Mouse (Mus musculus): Measurements from ENCODE around the gene Olfr1120. TPM values are rescaled to one million over a fixed set of nuclear protein-coding genes. Genes with fewer than 3 reads are reported as not detected.
A peak's percentile ranks its signal among the peaks of the same experiment; 100 is the strongest.
"Not testable (repeated sequence)": the region's sequence is repeated elsewhere in the genome, so short reads cannot be mapped to it uniquely, and the experiment has no call there.

Gene Olfr1120
- not detected in 2 replicates for polyA plus RNA-seq (2015; fragmentation: Nextera tagmentation; extraction: Ambion mirVana)

GRCm38 (mm10) chr2:87354515-87354914 lies at the start of gene Olfr1120:
Gene Olfr1120, plus strand, starts transcription at chr2:87354815.
- Histone ChIP-seq H3K27ac (no peak within 1 kb of the TSS), H3K27me3 (no peaks in the 10 kb centered on the region), H3K9ac (no peak within 1 kb of the TSS), H3K4me3 (no peak within 1 kb of the TSS), H3K4me1 (replicated peaks) (no peaks in the 10 kb centered on the region), H3K9me3 (replicated peaks) (no peaks in the 10 kb centered on the region), H3K4me2 (no peak within 1 kb of the TSS), H3K36me3 (no peaks in the 10 kb centered on the region)
- WGBS, result 49% methylated on average over 2 of the region's 2 CpGs
- ATAC-seq (replicated peaks; ENCODE audit: insufficient number of reproducible peaks, insufficient read depth, low FRiP score, low read depth), result no peak

GRCm38 (mm10) chr2:87307281-87307680 lies 47.3 kb upstream of the Olfr1120 start, which contains the start of gene Olfr1118:
Gene Olfr1118, plus strand, starts transcription at chr2:87307581.
- Histone ChIP-seq H3K4me2 (no peak within 1 kb of the TSS), H3K9me3 (replicated peaks) (no peaks in the 10 kb centered on the region), H3K27ac (no peak within 1 kb of the TSS), H3K9ac (no peak within 1 kb of the TSS), H3K36me3 (no peaks in the 10 kb centered on the region), H3K4me3 (no peak within 1 kb of the TSS), H3K27me3 (no peaks in the 10 kb centered on the region), H3K4me1 (replicated peaks) (no peaks in the 10 kb centered on the region)
- 70% methylated on average over 1 of the region's 1 CpGs for WGBS
- ATAC-seq (replicated peaks; ENCODE audit: insufficient number of reproducible peaks, insufficient read depth, low FRiP score, low read depth), result no peak

- WGBS, result 67% methylated on average over 2 of the region's 2 CpGs
- H3K27ac ChIP-seq; H3K9ac ChIP-seq; H3K4me3 ChIP-seq; H3K36me3 ChIP-seq; H3K4me1 ChIP-seq (replicated peaks); H3K27me3 ChIP-seq; H3K4me2 ChIP-seq; ATAC-seq (replicated peaks; ENCODE audit: insufficient number of reproducible peaks, insufficient read depth, low FRiP score, low read depth); H3K9me3 ChIP-seq (replicated peaks): not testable (repeated sequence)
These were observed 5.5 kb downstream of the Olfr1120 start for GRCm38 (mm10) chr2:87360121-87360520.

DNA sequence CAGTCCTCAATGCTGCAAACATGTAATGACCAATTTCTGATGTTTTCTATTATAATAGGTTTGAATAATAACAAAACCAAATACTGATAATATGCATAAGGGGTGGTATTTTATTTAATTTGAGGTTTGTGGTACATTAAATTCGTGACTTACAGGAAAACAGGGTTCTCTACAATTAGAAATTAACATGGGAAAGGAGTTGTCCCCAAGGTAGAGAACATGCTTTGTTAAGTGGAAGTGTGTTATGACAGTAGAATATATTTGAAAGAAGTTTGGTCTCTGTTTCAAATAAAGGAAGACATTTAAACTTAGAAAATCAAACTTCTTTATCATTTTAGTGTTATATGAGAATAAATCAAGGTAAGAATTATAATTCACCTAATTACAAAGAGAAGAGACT lies 15.0 kb downstream of the Olfr1120 start, which contains the start of gene Olfr1121:
Gene Olfr1121, plus strand, starts transcription at position 301 of the 400 bp plus-strand sequence.
- Histone ChIP-seq H3K27ac (no peak within 1 kb of the TSS), H3K4me3 (no peak within 1 kb of the TSS), H3K9ac (no peak within 1 kb of the TSS), H3K9me3 (replicated peaks) (no peaks in the 10 kb centered on the region), H3K4me1 (replicated peaks) (no peaks in the 10 kb centered on the region), H3K36me3 (no peaks in the 10 kb centered on the region), H3K27me3 (no peaks in the 10 kb centered on the region), H3K4me2 (no peak within 1 kb of the TSS)
- 34% methylated on average over 1 of the region's 1 CpGs for WGBS
- no peak for ATAC-seq (replicated peaks; ENCODE audit: insufficient number of reproducible peaks, insufficient read depth, low FRiP score, low read depth)

- H3K27me3 ChIP-seq, result no peaks in the 10 kb centered on the region
- H3K9me3 ChIP-seq (replicated peaks), result no peaks in the 10 kb centered on the region
- no peak overlapping the region for H3K4me3 ChIP-seq
- H3K9ac ChIP-seq, result no peak overlapping the region
- no peaks in the 10 kb centered on the region for H3K4me1 ChIP-seq (replicated peaks)
- H3K27ac ChIP-seq, result no peak overlapping the region
- no peak overlapping the region for H3K4me2 ChIP-seq
- H3K36me3 ChIP-seq, result no peaks in the 10 kb centered on the region
- no peak for ATAC-seq (replicated peaks; ENCODE audit: insufficient number of reproducible peaks, insufficient read depth, low FRiP score, low read depth)
- 81% methylated on average over 4 of the region's 4 CpGs for WGBS
These were observed 17.1 kb downstream of the Olfr1120 start for GRCm38 (mm10) chr2:87371726-87372125.

DNA sequence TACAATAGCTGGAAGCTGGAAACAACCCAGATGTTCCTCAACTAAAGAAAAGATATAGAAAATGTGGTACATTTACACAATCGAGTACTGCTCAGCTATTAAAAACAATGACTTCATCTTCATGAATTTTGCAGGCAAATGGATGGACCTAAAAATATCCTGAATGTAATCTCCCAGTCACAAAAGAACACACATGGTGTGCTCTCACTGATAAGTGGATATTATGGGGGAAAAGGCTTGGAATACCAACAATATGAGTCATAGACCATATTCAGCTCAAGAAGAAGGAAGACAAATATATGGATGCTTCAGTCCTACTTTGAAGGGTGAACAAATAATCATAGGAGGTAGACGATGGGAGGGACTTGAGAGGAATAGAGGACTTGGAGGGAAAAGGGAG lies 29.3 kb downstream of the Olfr1120 start:
- Histone ChIP-seq H3K27ac (no peak overlapping the region), H3K27me3 (no peaks in the 10 kb centered on the region), H3K9me3 (replicated peaks) (no peaks in the 10 kb centered on the region), H3K36me3 (no peaks in the 10 kb centered on the region), H3K9ac (no peak overlapping the region), H3K4me1 (replicated peaks) (no peaks in the 10 kb centered on the region), H3K4me2 (no peak overlapping the region), H3K4me3 (no peak overlapping the region)
- ATAC-seq (replicated peaks; ENCODE audit: insufficient number of reproducible peaks, insufficient read depth, low FRiP score, low read depth), result no peak
- WGBS, result 39% methylated on average over 2 of the region's 2 CpGs

- Histone ChIP-seq H3K27me3 (no peaks in the 10 kb centered on the region), H3K9me3 (replicated peaks) (no peaks in the 10 kb centered on the region), H3K4me3 (no peak within 1 kb of the TSS), H3K36me3 (no peaks in the 10 kb centered on the region), H3K4me2 (no peak within 1 kb of the TSS), H3K9ac (no peak within 1 kb of the TSS), H3K4me1 (replicated peaks) (no peaks in the 10 kb centered on the region), H3K27ac (no peak within 1 kb of the TSS)
- WGBS, result 77% methylated on average over 2 of the region's 2 CpGs
- ATAC-seq (replicated peaks; ENCODE audit: insufficient number of reproducible peaks, insufficient read depth, low FRiP score, low read depth), result no peak
These were observed 30.9 kb downstream of the Olfr1120 start, which contains the start of gene Olfr1122 for GRCm38 (mm10) chr2:87385549-87385948. Gene Olfr1122, plus strand, starts transcription at chr2:87385849.

GRCm38 (mm10) chr2:87393605-87394004 lies 39.0 kb downstream of the Olfr1120 start:
- not testable (repeated sequence) for H3K36me3 ChIP-seq; H3K9ac ChIP-seq; H3K9me3 ChIP-seq (replicated peaks); H3K27ac ChIP-seq; H3K27me3 ChIP-seq; H3K4me3 ChIP-seq; H3K4me1 ChIP-seq (replicated peaks); H3K4me2 ChIP-seq
- ATAC-seq (replicated peaks; ENCODE audit: insufficient number of reproducible peaks, insufficient read depth, low FRiP score, low read depth), result 0 out of 2 replicates have a peak, but pooled peaks have one; percentile 10
- WGBS, result 85% methylated on average over 5 of the region's 5 CpGs

DNA sequence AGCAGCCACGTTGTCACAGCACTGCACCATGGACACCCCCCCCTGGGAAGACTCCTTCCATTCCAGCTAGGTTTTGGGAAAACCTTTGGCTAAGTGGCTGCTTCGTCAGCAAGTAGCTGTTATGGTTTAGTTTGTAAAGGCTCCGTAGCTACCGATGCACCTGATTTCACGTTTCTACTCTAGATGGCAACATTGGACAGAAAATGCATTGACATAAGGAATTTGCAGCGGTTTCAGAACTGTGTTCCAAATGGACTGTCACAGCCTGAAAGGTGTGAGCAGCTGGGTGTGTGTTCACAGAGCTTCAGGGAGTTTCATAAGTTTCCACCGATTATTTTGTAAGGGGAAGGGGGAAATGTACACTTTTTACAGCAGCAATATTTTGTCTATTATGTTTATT lies 40.1 kb downstream of the Olfr1120 start:
- not testable (repeated sequence) for H3K4me2 ChIP-seq; H3K4me3 ChIP-seq; H3K4me1 ChIP-seq (replicated peaks); H3K36me3 ChIP-seq; H3K27me3 ChIP-seq; H3K9ac ChIP-seq; H3K9me3 ChIP-seq (replicated peaks); ATAC-seq (replicated peaks; ENCODE audit: insufficient number of reproducible peaks, insufficient read depth, low FRiP score, low read depth); H3K27ac ChIP-seq
- WGBS, result 71% methylated on average over 7 of the region's 7 CpGs

Other genes starting within 250 kb of the Olfr1120 start
- gene Olfr259, start 240.2 kb upstream of the Olfr1120 start, polyA plus RNA-seq (2015; fragmentation: Nextera tagmentation; extraction: Ambion mirVana), result not detected in 2 replicates
- not detected in 2 replicates for gene Olfr1110, start 214.5 kb upstream of the Olfr1120 start, polyA plus RNA-seq (2015; fragmentation: Nextera tagmentation; extraction: Ambion mirVana)
- gene Olfr1111, start 202.2 kb upstream of the Olfr1120 start, polyA plus RNA-seq (2015; fragmentation: Nextera tagmentation; extraction: Ambion mirVana), result not detected in 2 replicates
- not detected in 2 replicates for gene Olfr1112, start 167.0 kb upstream of the Olfr1120 start, polyA plus RNA-seq (2015; fragmentation: Nextera tagmentation; extraction: Ambion mirVana)
- gene Olfr1113, start 145.8 kb upstream of the Olfr1120 start, polyA plus RNA-seq (2015; fragmentation: Nextera tagmentation; extraction: Ambion mirVana), result not detected in 2 replicates
- gene Olfr1115, start 106.8 kb upstream of the Olfr1120 start, polyA plus RNA-seq (2015; fragmentation: Nextera tagmentation; extraction: Ambion mirVana), result not detected in 2 replicates
- not detected in 2 replicates for gene Olfr1116, start 87.3 kb upstream of the Olfr1120 start, polyA plus RNA-seq (2015; fragmentation: Nextera tagmentation; extraction: Ambion mirVana)
- not detected in 2 replicates for gene Olfr1118, start 47.2 kb upstream of the Olfr1120 start, polyA plus RNA-seq (2015; fragmentation: Nextera tagmentation; extraction: Ambion mirVana)
- gene Olfr1121, start 15.1 kb downstream of the Olfr1120 start, polyA plus RNA-seq (2015; fragmentation: Nextera tagmentation; extraction: Ambion mirVana), result not detected in 2 replicates
- not detected in 2 replicates for gene Olfr1122, start 31.0 kb downstream of the Olfr1120 start, polyA plus RNA-seq (2015; fragmentation: Nextera tagmentation; extraction: Ambion mirVana)
- gene Olfr1123, start 61.8 kb downstream of the Olfr1120 start, polyA plus RNA-seq (2015; fragmentation: Nextera tagmentation; extraction: Ambion mirVana), result not detected in 2 replicates
- gene Olfr1124, start 75.5 kb downstream of the Olfr1120 start, polyA plus RNA-seq (2015; fragmentation: Nextera tagmentation; extraction: Ambion mirVana), result not detected in 2 replicates
- not detected in 2 replicates for gene Olfr1126, start 99.1 kb downstream of the Olfr1120 start, polyA plus RNA-seq (2015; fragmentation: Nextera tagmentation; extraction: Ambion mirVana)
- not detected in 2 replicates for gene Pramel7, start 142.3 kb downstream of the Olfr1120 start, polyA plus RNA-seq (2015; fragmentation: Nextera tagmentation; extraction: Ambion mirVana)
- not detected in 2 replicates for gene Pramel6, start 151.8 kb downstream of the Olfr1120 start, polyA plus RNA-seq (2015; fragmentation: Nextera tagmentation; extraction: Ambion mirVana)
- gene Olfr153, start 177.0 kb downstream of the Olfr1120 start, polyA plus RNA-seq (2015; fragmentation: Nextera tagmentation; extraction: Ambion mirVana), result not detected in 2 replicates
- not detected in 2 replicates for gene Olfr1128, start 190.7 kb downstream of the Olfr1120 start, polyA plus RNA-seq (2015; fragmentation: Nextera tagmentation; extraction: Ambion mirVana)
- gene Olfr1129, start 219.1 kb downstream of the Olfr1120 start, polyA plus RNA-seq (2015; fragmentation: Nextera tagmentation; extraction: Ambion mirVana), result not detected in 2 replicates

Measured in heart, embryonic 15.5 days (tissue).